Mouse (Mus musculus): Measurements from ENCODE around the gene 1810037I17Rik.

DNA sequence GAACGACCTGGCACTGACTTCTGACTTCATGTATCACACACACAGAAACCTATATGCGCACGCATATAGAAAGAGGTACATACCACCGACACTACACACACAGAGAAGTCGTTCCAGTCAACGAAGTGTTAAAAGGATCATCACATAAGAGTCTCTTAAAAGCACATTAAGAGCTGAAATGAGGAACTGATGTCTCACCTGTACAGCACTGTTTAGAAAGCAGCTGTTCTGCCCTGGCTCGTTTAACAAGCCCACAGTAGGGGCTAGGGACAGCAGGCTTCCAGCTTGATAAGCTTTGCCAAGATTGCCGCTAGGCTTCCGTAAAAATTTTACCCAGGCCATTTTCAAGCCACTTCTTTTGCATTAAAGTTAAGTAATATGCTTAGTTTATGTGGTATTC, 44.4 kb downstream of the 1810037I17Rik start:
- TF ChIP-seq POLR2A (IDR thresholded peaks at IDR 0.05; ENCODE audit: low read depth, low read length) (no peak), TCF12 (IDR thresholded peaks at IDR 0.05; ENCODE audit: low read depth, low read length) (no peak), EP300 (IDR thresholded peaks at IDR 0.05; ENCODE audit: low read length) (no peak), CTCF (conservative IDR thresholded peaks at IDR 0.05 in 1 of 2, IDR thresholded peaks at IDR 0.05 in 1 of 2; ENCODE audit: low read depth in 2 of 2, low read length in 2 of 2) (no peak), NRF1 (IDR thresholded peaks at IDR 0.05; ENCODE audit: low read depth, low read length) (no peak)
